Mouse (Mus musculus) forebrain, embryonic 14.5 days (tissue): ENCODE results near the gene Herc1. TPM values are rescaled to one million over a fixed set of nuclear protein-coding genes. Genes with fewer than 3 reads are reported as not detected.

Experiments
- ATAC-seq: fragments of 200-750 bp; cut with Nextera tagmentation; 2 replicates; pipeline ENCODE4 v1.8.0; 2017; ENCODE audit warnings: mild to moderate bottlenecking, moderate library complexity
- DNase-seq: peaks from one replicate; pipeline ENCODE4 v3.0.0-alpha.2; 2015; ENCODE audit warnings: low spot score
- H3K27ac ChIP-seq: fragments of 300-500 bp; sonication (generic); 2 replicates; pipeline ENCODE4 v1.5.1; 2014; ENCODE audit warnings: low read depth, mild to moderate bottlenecking, control low read depth, low read length, moderate library complexity
- H3K27me3 ChIP-seq: fragments of 300-500 bp; sonication (generic); replicated peaks from 2 replicates; pipeline ENCODE4 v1.6.1; 2014; ENCODE audit warnings: low read length, control low read depth, mixed read lengths; ENCODE audit not compliant: control insufficient read depth, insufficient read depth
- H3K36me3 ChIP-seq: fragments of 300-500 bp; sonication (generic); 2 replicates; pipeline ENCODE4 v1.6.1; 2014; ENCODE audit warnings: low read length, control low read depth; ENCODE audit not compliant: control insufficient read depth, insufficient read depth
- H3K4me1 ChIP-seq: fragments of 300-500 bp; sonication (generic); 2 replicates; pipeline ENCODE4 v1.6.1; 2014; ENCODE audit warnings: antibody characterized with exemption, low read length, control low read depth; ENCODE audit not compliant: control insufficient read depth, insufficient read depth
- H3K4me2 ChIP-seq: fragments of 300-500 bp; sonication (generic); 2 replicates; pipeline ENCODE4 v1.6.1; 2014; ENCODE audit warnings: mild to moderate bottlenecking, control low read depth, low read length
- H3K4me3 ChIP-seq: fragments of 300-500 bp; sonication (generic); 2 replicates; pipeline ENCODE4 v1.5.1; 2014; ENCODE audit warnings: low read depth, low read length, control low read depth
- H3K9ac ChIP-seq: fragments of 300-500 bp; sonication (generic); 2 replicates; pipeline ENCODE4 v1.6.1; 2014; ENCODE audit warnings: mild to moderate bottlenecking, low read length, control low read depth, moderate library complexity
- H3K9me3 ChIP-seq: fragments of 300-500 bp; sonication (generic); replicated peaks from 2 replicates; pipeline ENCODE4 v1.6.1; 2016; ENCODE audit warnings: low read length, control low read depth, mixed read lengths; ENCODE audit not compliant: control insufficient read depth
- WGBS: fragments of 180-500 bp; shearing (Covaris S2); extraction: QIAGEN DNeasy Blood & Tissue Kit; methylation state at CpG from one replicate; pipeline ENCODE4 v1.1.7; 2014; 5-methylcytosine and 5-hydroxymethylcytosine counted together
- polyA plus RNA-seq: library from polyadenylated mRNA; unstranded; fragments of >200 nt; fragmentation: Nextera tagmentation; extraction: Ambion mirVana; gene quantifications from 2 replicates; pipeline ENCODE4 v1.2.1, GENCODE M21; 2014

Herc1 gene
- polyA plus RNA-seq, 1 experiment from 2014 or later: 31.9 TPM

- Histone ChIP-seq H3K9me3 (no peaks in the 10 kb centered on the region), H3K9ac (no peak overlapping the region), H3K36me3 (peaks cover 53% of the 10 kb centered on the region), H3K4me1 (no peaks in the 10 kb centered on the region), H3K27ac (no peak overlapping the region), H3K4me2 (no peak overlapping the region), H3K27me3 (no peaks in the 10 kb centered on the region), H3K4me3 (no peak overlapping the region)
- 86% methylated on average over 5 of the region's 5 CpGs for WGBS
- ATAC-seq (no peak), DNase-seq (no peak)
Measured at GRCm38 (mm10) chr9:66448253-66448652, 98.0 kb downstream of the Herc1 start.

GRCm38 (mm10) chr9:66465087-66465486, 114.8 kb downstream of the Herc1 start:
- Histone ChIP-seq H3K4me3 (no peak overlapping the region), H3K36me3 (peaks cover 60% of the 10 kb centered on the region), H3K27ac (no peak overlapping the region), H3K27me3 (no peaks in the 10 kb centered on the region), H3K4me1 (no peaks in the 10 kb centered on the region), H3K4me2 (no peak overlapping the region), H3K9me3 (no peaks in the 10 kb centered on the region), H3K9ac (no peak overlapping the region)
- 54% methylated on average over 4 of the region's 4 CpGs for WGBS
- DNase-seq: peak; percentile 70
- ATAC-seq: no peak

- ATAC-seq: no peak
- Histone ChIP-seq H3K27me3 (no peaks in the 10 kb centered on the region), H3K36me3 (peaks cover 58% of the 10 kb centered on the region), H3K9ac (no peak overlapping the region), H3K27ac (no peak overlapping the region), H3K4me2 (no peak overlapping the region), H3K9me3 (no peaks in the 10 kb centered on the region), H3K4me3 (no peak overlapping the region), H3K4me1 (no peaks in the 10 kb centered on the region)
- DNase-seq: no peak
- 67% methylated on average over 2 of the region's 2 CpGs for WGBS
Measured at GRCm38 (mm10) chr9:66477785-66478184, 127.5 kb downstream of the Herc1 start.

- H3K4me3 ChIP-seq: no peak overlapping the region
- no peak overlapping the region for H3K27ac ChIP-seq
- H3K27me3 ChIP-seq: no peaks in the 10 kb centered on the region
- no peaks in the 10 kb centered on the region for H3K9me3 ChIP-seq
- no peak overlapping the region for H3K4me2 ChIP-seq
- ATAC-seq (no peak), DNase-seq (no peak)
- no peak overlapping the region for H3K9ac ChIP-seq
- H3K36me3 ChIP-seq: peaks cover 72% of the 10 kb centered on the region
- WGBS: 92% methylated on average over 3 of the region's 3 CpGs
- H3K4me1 ChIP-seq: no peaks in the 10 kb centered on the region
Measured at GRCm38 (mm10) chr9:66483429-66483828, 133.2 kb downstream of the Herc1 start.

GRCm38 (mm10) chr9:66488786-66489185, 138.5 kb downstream of the Herc1 start:
- Histone ChIP-seq H3K4me3 (no peak overlapping the region), H3K27ac (no peak overlapping the region), H3K9ac (no peak overlapping the region), H3K9me3 (no peaks in the 10 kb centered on the region), H3K36me3 (peaks cover 86% of the 10 kb centered on the region), H3K4me1 (no peaks in the 10 kb centered on the region), H3K27me3 (no peaks in the 10 kb centered on the region), H3K4me2 (no peak overlapping the region)
- DNase-seq: no peak
- no peak for ATAC-seq

GRCm38 (mm10) chr9:66492361-66492760, 142.1 kb downstream of the Herc1 start:
- H3K36me3 ChIP-seq: peaks cover 87% of the 10 kb centered on the region
- H3K27me3 ChIP-seq: no peaks in the 10 kb centered on the region
- no peak overlapping the region for H3K4me2 ChIP-seq
- no peak overlapping the region for H3K4me3 ChIP-seq
- 97% methylated on average over 1 of the region's 1 CpGs for WGBS
- ATAC-seq: no peak
- H3K4me1 ChIP-seq: no peaks in the 10 kb centered on the region
- H3K27ac ChIP-seq: no peak overlapping the region
- no peaks in the 10 kb centered on the region for H3K9me3 ChIP-seq
- no peak for DNase-seq
- no peak overlapping the region for H3K9ac ChIP-seq

GRCm38 (mm10) chr9:66493992-66494391, 143.7 kb downstream of the Herc1 start:
- H3K27ac ChIP-seq: no peak overlapping the region

GRCm38 (mm10) chr9:66501248-66501647, 151.0 kb downstream of the Herc1 start:
- 60% methylated on average over 2 of the region's 2 CpGs for WGBS
- no peak overlapping the region for H3K4me3 ChIP-seq
- ATAC-seq: no peak
- no peak overlapping the region for H3K4me2 ChIP-seq
- H3K9ac ChIP-seq: no peak overlapping the region
- H3K36me3 ChIP-seq: peaks cover 81% of the 10 kb centered on the region
- peaks cover 13% of the 10 kb centered on the region for H3K4me1 ChIP-seq
- H3K9me3 ChIP-seq: no peaks in the 10 kb centered on the region
- no peak for DNase-seq
- no peaks in the 10 kb centered on the region for H3K27me3 ChIP-seq
- no peak overlapping the region for H3K27ac ChIP-seq

More at GRCm38 (mm10) chr9:66493992-66494391, 143.7 kb downstream of the Herc1 start:
- no peak overlapping the region for H3K4me3 ChIP-seq
- ATAC-seq (no peak), DNase-seq (no peak)
- no peaks in the 10 kb centered on the region for H3K9me3 ChIP-seq
- peaks cover 88% of the 10 kb centered on the region for H3K36me3 ChIP-seq
- no peaks in the 10 kb centered on the region for H3K4me1 ChIP-seq
- H3K9ac ChIP-seq: no peak overlapping the region
- no peaks in the 10 kb centered on the region for H3K27me3 ChIP-seq
- no peak overlapping the region for H3K4me2 ChIP-seq

GRCm38 (mm10) chr9:66503879-66504411, 153.7 kb downstream of the Herc1 start:
- 87% methylated on average over 4 of the region's 4 CpGs for WGBS
- Histone ChIP-seq H3K9ac (no peak overlapping the region), H3K4me3 (no peak overlapping the region), H3K4me1 (peaks cover 18% of the 10 kb centered on the region), H3K4me2 (no peak overlapping the region), H3K9me3 (no peaks in the 10 kb centered on the region), H3K27me3 (no peaks in the 10 kb centered on the region), H3K27ac (0 out of 2 replicates have a peak overlapping the region, but pooled peaks have one; percentile 18), H3K36me3 (peaks cover 79% of the 10 kb centered on the region)
- DNase-seq (no peak), ATAC-seq (no peak)
